Mouse (Mus musculus): Measurements from ENCODE around the gene Fhod1.

DNA sequence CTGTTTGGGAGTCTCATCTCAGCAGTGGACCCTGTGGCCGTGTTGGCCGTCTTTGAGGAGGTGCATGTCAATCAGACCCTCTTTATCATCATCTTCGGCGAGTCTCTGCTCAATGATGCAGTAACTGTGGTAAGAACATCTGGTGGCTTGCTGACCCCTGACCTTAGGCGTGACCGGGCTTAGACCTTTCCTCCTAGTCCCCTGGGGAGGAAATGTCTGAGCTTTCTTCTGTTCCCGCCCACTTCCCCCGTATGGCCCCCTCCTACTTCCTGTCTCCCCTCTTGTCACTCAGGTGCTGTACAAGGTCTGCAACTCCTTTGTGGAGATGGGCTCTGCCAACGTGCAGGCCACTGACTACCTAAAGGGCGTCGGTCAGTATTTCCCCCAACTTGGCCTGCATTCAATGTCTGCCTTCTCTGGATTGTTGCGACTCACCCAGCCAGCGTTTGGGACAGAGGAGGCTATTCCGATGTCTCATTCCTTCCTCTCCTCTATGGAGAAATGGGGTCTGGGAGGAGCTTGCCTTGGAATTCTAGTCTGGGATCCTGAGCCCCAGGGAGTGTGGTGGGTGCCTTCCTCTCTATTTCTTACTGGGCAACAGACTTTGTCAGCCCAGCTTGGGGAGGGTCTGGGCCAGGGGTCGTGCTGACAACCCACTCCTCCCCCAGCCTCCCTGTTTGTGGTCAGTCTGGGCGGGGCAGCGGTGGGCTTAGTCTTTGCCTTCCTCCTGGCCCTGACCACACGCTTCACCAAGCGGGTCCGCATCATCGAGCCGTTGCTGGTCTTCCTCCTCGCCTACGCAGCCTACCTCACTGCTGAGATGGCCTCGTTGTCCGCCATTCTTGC is 7.6 kb upstream of the Fhod1 start:
- TF ChIP-seq POLR2A (IDR thresholded peaks at IDR 0.05; ENCODE audit: control insufficient read depth, extremely low read depth, insufficient read depth, low read length, poor library complexity) (no peak), CTCF (IDR thresholded peaks at IDR 0.05; ENCODE audit: borderline replicate concordance, control insufficient read depth, extremely low read depth, insufficient read depth, low read length, poor library complexity) (no peak)

Data from thymus, adult 2 months (tissue).